Mouse (Mus musculus) myocyte (in vitro differentiated cells): ENCODE measurements at regions not wholly inside any gene's neighbourhood (a gene's known extent, or its start where the extent isn't known, plus 50 kb on each side); places are given as distances from the start of the nearest gene placed in this dataset.

Experiments used
- CEBPB ChIP-seq: IDR thresholded peaks from 2 replicates; pipeline ENCODE4 v1.6.1; 2011; ENCODE audit warnings: mild to moderate bottlenecking, moderate library complexity; ENCODE audit not compliant: poor library complexity, insufficient read depth, severe bottlenecking
- E2F4 ChIP-seq: IDR thresholded peaks from one replicate; pipeline ENCODE4 v1.6.1; 2011; ENCODE audit warnings: mild to moderate bottlenecking, control low read depth, moderate library complexity; ENCODE audit not compliant: insufficient read depth
- MAX ChIP-seq: IDR thresholded peaks from one replicate; pipeline ENCODE4 v1.6.1; 2011; ENCODE audit warnings: low read depth, mild to moderate bottlenecking, control low read depth
- MYOG ChIP-seq, 3 experiments: IDR thresholded peaks; one replicate each; pipeline ENCODE4 v1.6.1; 2011; ENCODE audit warnings: control low read depth in 2 of 3, low read depth in 2 of 3, mild to moderate bottlenecking in 2 of 3; ENCODE audit not compliant: insufficient read length in 2 of 3, control insufficient read depth in 1 of 3, insufficient read depth in 1 of 3
- POLR2A ChIP-seq: IDR thresholded peaks from one replicate; pipeline ENCODE4 v1.6.1; 2011; ENCODE audit warnings: low read depth, mild to moderate bottlenecking, control low read depth, moderate library complexity; ENCODE audit not compliant: insufficient read length
- REST ChIP-seq: IDR thresholded peaks from one replicate; pipeline ENCODE4 v1.6.1; 2011; ENCODE audit warnings: mild to moderate bottlenecking, control low read depth, moderate library complexity; ENCODE audit not compliant: insufficient read depth, insufficient read length
- SRF ChIP-seq: IDR thresholded peaks from one replicate; pipeline ENCODE4 v1.6.1; 2011; ENCODE audit warnings: low read depth; ENCODE audit not compliant: control insufficient read depth, insufficient read length
- TCF12 ChIP-seq: IDR thresholded peaks from one replicate; pipeline ENCODE4 v1.6.1; 2011; ENCODE audit warnings: mild to moderate bottlenecking, control low read depth; ENCODE audit not compliant: poor library complexity, insufficient read depth, severe bottlenecking
- TCF3 ChIP-seq: IDR thresholded peaks from one replicate; pipeline ENCODE4 v1.6.1; 2011; ENCODE audit warnings: low read depth, control low read depth; ENCODE audit not compliant: insufficient read length
- USF1 ChIP-seq: IDR thresholded peaks from one replicate; pipeline ENCODE4 v1.6.1; 2011; ENCODE audit warnings: low read depth, mild to moderate bottlenecking, control low read depth, moderate library complexity

GRCm38 (mm10) chr13:69429596-69429995, 104.0 kb upstream of the Nsun2 start:
- no peak for TF ChIP-seq TCF3
- no peak for TF ChIP-seq POLR2A
- TF ChIP-seq TCF12, result no peak
- TF ChIP-seq MYOG (IDR thresholded peaks at IDR 0.05; ENCODE audit: control insufficient read depth in 1 of 3, insufficient read depth in 1 of 3, insufficient read length in 2 of 3, low read depth in 2 of 3), result no peak
- no peak for TF ChIP-seq E2F4
- TF ChIP-seq CEBPB, result no peak
- TF ChIP-seq MAX, result no peak
- TF ChIP-seq USF1, result no peak
- no peak for TF ChIP-seq REST
- TF ChIP-seq SRF, result no peak
